Mouse (Mus musculus) liver, embryonic 14.5 days (tissue): ENCODE results near the gene Cox8a. TPM values are rescaled to one million over a fixed set of nuclear protein-coding genes. Genes with fewer than 3 reads are reported as not detected.

Source experiments
- ATAC-seq: fragments of 200-750 bp; cut with Nextera tagmentation; 2 replicates; pipeline ENCODE4 v1.8.0; 2017; ENCODE audit warnings: moderate number of reproducible peaks, mild to moderate bottlenecking, moderate library complexity; ENCODE audit not compliant: insufficient read depth
- DNase-seq, 3 experiments: peaks; one replicate each; pipeline ENCODE4 v3.0.0-alpha.2; 2012 to 2013; ENCODE audit warnings: low read depth in 3 of 3, low spot score in 3 of 3
- H3K27ac ChIP-seq: fragments of 300-500 bp; sonication (generic); 2 replicates; pipeline ENCODE4 v1.5.1; 2014; ENCODE audit warnings: moderate library complexity, mild to moderate bottlenecking, control low read depth, inconsistent platforms
- H3K27me3 ChIP-seq: fragments of 300-500 bp; sonication (generic); 2 replicates; pipeline ENCODE4 v1.6.1; 2014; ENCODE audit warnings: mild to moderate bottlenecking, low read length, moderate library complexity; ENCODE audit not compliant: control insufficient read depth, insufficient read depth
- H3K36me3 ChIP-seq: fragments of 300-500 bp; sonication (generic); replicated peaks from 2 replicates; pipeline ENCODE4 v1.6.1; 2014; ENCODE audit warnings: low read depth; ENCODE audit not compliant: control insufficient read depth, insufficient read depth
- H3K4me1 ChIP-seq, 2 experiments: fragments of 200-500 bp in 1 of 2; fragments of 300-500 bp in 1 of 2; sonication (generic) in 1 of 2; replicated peaks; 2 replicates each; pipeline ENCODE4 v1.6.1; 2012 to 2014; ENCODE audit warnings: antibody characterized with exemption in 1 of 2, inconsistent platforms in 1 of 2, low read length in 1 of 2; ENCODE audit not compliant: control insufficient read depth in 2 of 2, insufficient read depth in 2 of 2
- H3K4me2 ChIP-seq: fragments of 300-500 bp; sonication (generic); 2 replicates; pipeline ENCODE4 v1.6.1; 2014; ENCODE audit warnings: low read depth, mild to moderate bottlenecking, control low read depth, moderate library complexity
- H3K4me3 ChIP-seq, 2 experiments: fragments of 200-500 bp in 1 of 2; fragments of 300-500 bp in 1 of 2; sonication (generic) in 1 of 2; 2 replicates each; pipeline ENCODE4 v1.5.1; 2012 to 2014; ENCODE audit warnings: low read depth in 2 of 2, low read length in 2 of 2, mild to moderate bottlenecking in 2 of 2, control low read depth in 1 of 2, inconsistent platforms in 1 of 2, moderate library complexity in 1 of 2; ENCODE audit not compliant: insufficient read depth in 1 of 2
- H3K9ac ChIP-seq: fragments of 300-500 bp; sonication (generic); replicated peaks from 2 replicates; pipeline ENCODE4 v1.6.1; 2014; ENCODE audit warnings: mild to moderate bottlenecking, control low read depth, moderate library complexity
- H3K9me3 ChIP-seq: fragments of 300-500 bp; sonication (generic); 2 replicates; pipeline ENCODE4 v1.6.1; 2016; ENCODE audit warnings: low read length, mixed read lengths; ENCODE audit not compliant: control insufficient read depth
- CTCF ChIP-seq: IDR thresholded peaks from 2 replicates; pipeline ENCODE4 v1.5.1; 2016; ENCODE audit warnings: antibody characterized with exemption, low read depth, control low read depth
- EP300 ChIP-seq: IDR thresholded peaks from 2 replicates; pipeline ENCODE4 v1.6.1; 2016; ENCODE audit warnings: antibody characterized with exemption, low read depth
- WGBS: fragments of 180-500 bp; shearing (Covaris S2); extraction: QIAGEN DNeasy Blood & Tissue Kit; methylation state at CpG from one replicate; pipeline ENCODE4 v1.1.7; 2014; ENCODE audit not compliant: insufficient replicate concordance; 5-methylcytosine and 5-hydroxymethylcytosine counted together
- polyA plus RNA-seq, 2 experiments: library from polyadenylated mRNA; depleted of rRNA in 1 of 2; stranded (reverse) in 1 of 2; unstranded in 1 of 2; fragments of >200 nt; fragmentation: Nextera tagmentation in 1 of 2; extraction: Ambion mirVana in 1 of 2; gene quantifications; 2 replicates each; pipeline versions ENCODE4 v1.2.1 to v1.2.3; 2012 to 2014

The Cox8a gene
- polyA plus RNA-seq, 2 experiments, result 282 to 803 TPM

- Histone ChIP-seq H3K9ac (no peak overlapping the region), H3K9me3 (no peaks in the 10 kb centered on the region), H3K27me3 (no peaks in the 10 kb centered on the region), H3K4me1 (peaks cover 18 to 22% of the 10 kb centered on the region in 2 experiments), H3K4me3 (no peak overlapping the region), H3K27ac (no peak overlapping the region), H3K4me2 (no peak overlapping the region), H3K36me3 (peaks cover 28% of the 10 kb centered on the region)
- DNase-seq (no peak), ATAC-seq (no peak)
- no peak for TF ChIP-seq EP300
- TF ChIP-seq CTCF, result no peak
- WGBS, result 92% methylated on average over 3 of the region's 3 CpGs
Measured at GRCm38 (mm10) chr19:7213010-7213409, 4.4 kb downstream of the Cox8a start.

DNA sequence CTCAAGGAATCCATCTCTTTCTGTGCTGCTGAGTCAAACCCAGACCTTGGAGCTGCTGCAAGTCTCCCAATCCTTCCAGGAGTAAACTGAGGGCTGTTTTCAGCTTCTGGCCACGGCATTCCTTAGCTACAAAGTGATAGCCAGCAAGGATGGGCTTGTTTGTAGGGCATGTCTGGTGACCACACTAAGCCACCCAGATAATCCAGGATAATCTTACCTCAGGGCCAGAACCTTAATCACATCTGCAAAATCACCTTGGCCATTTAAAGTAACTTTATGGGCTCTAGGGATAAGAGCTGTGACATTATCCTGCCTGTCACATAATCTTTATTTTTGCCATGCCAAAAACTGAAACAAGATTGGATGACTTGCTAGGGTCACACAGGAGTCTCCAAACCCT lies 5.2 kb downstream of the Cox8a start:
- no peak for ATAC-seq

GRCm38 (mm10) chr19:7209907-7210646 lies 7.3 kb downstream of the Cox8a start:
- ATAC-seq (no peak), DNase-seq (no peak)
- Histone ChIP-seq H3K4me2 (no peak overlapping the region), H3K36me3 (peaks cover 21% of the 10 kb centered on the region), H3K4me1 (peaks cover 8 to 15% of the 10 kb centered on the region in 2 experiments), H3K9me3 (no peaks in the 10 kb centered on the region), H3K9ac (no peak overlapping the region), H3K27me3 (no peaks in the 10 kb centered on the region), H3K4me3 (no peak overlapping the region), H3K27ac (no peak overlapping the region)
- 65% methylated on average over 7 of the region's 7 CpGs for WGBS
- no peak for TF ChIP-seq EP300
- no peak for TF ChIP-seq CTCF

More for the DNA sequence above, 5.2 kb downstream of the Cox8a start:
- peaks cover 28% of the 10 kb centered on the region for H3K36me3 ChIP-seq
- H3K9me3 ChIP-seq, result no peaks in the 10 kb centered on the region
- TF ChIP-seq EP300 (no peak), CTCF (no peak)
- H3K4me3 ChIP-seq, result no peak overlapping the region
- WGBS, result 81% methylated on average over 1 of the region's 1 CpGs
- no peak overlapping the region for H3K27ac ChIP-seq
- H3K27me3 ChIP-seq, result no peaks in the 10 kb centered on the region
- no peak overlapping the region for H3K4me2 ChIP-seq
- H3K4me1 ChIP-seq, result peaks cover 15 to 19% of the 10 kb centered on the region in 2 experiments
- H3K9ac ChIP-seq, result no peak overlapping the region
- no peak for DNase-seq

DNA sequence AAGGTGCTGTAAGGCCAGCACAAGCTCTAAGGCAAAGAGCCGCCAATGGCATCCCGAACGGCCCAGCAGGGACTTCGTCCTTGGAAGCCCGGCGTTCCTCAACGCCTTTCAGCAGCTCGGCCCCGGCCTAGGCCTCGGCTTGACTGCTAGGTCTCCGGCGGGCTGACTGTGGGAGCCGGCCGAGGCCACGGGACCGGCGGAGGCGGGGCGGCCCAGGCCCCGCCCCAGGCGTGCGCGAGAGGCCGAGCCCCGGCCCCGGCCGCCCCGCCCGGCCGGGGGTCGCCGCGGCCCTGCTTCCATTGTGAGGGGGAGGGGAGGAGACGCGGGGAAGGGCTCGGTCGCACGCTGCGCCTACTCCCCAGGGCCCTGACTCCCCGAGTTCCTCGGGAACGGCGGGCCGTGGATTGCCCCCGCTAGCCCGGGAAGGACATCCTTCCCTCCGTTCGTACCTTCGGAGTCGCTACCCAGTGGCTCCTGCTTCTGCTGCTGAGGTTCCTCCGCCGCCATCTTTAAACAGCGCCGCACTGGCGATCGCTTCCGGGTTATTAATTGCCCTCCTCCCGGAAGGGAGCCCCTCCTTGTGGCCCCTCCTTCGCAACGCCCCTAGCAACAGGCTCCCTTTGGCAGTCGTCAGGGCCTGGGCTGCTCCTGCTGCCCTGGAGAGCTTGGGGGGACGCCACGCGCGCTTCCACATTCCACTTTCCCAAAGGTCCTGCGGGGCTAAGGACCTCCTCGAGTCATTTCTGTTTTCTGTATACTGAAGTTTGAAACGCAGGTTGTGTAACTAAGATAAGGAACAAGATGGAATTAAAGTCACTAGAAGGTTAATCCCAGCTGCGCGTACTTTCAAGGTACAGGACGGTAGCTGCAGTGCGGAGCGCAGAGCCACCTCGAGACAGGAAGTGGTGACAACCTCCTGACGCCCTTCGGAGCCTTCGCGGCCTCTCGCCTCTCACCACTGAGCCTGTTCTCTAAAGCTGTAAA lies 11.4 kb downstream of the Cox8a start, which contains the start of gene Otub1:
Gene Otub1, minus strand, starts transcription at position 564 of the 984 bp plus-strand sequence.
- H3K4me1 ChIP-seq, result peaks cover 13 to 14% of the 10 kb centered on the region in 2 experiments
- WGBS, result under 1% methylated on average over 69 of the region's 79 CpGs
- peak within 1 kb of the TSS; percentile 88 for H3K9ac ChIP-seq
- peak; percentile 90 to 92 (median 92) for DNase-seq
- H3K4me3 ChIP-seq, result peak within 1 kb of the TSS; percentile 90 to 97
- no peaks in the 10 kb centered on the region for H3K27me3 ChIP-seq
- peak within 1 kb of the TSS; percentile 93 for H3K27ac ChIP-seq
- H3K36me3 ChIP-seq, result peaks cover 20% of the 10 kb centered on the region
- TF ChIP-seq CTCF (0 out of 2 replicates have a peak, but pooled peaks have one; percentile 1), EP300 (no peak)
- H3K4me2 ChIP-seq, result peak within 1 kb of the TSS; percentile 97
- no peaks in the 10 kb centered on the region for H3K9me3 ChIP-seq
- peak; percentile 98 for ATAC-seq

DNA sequence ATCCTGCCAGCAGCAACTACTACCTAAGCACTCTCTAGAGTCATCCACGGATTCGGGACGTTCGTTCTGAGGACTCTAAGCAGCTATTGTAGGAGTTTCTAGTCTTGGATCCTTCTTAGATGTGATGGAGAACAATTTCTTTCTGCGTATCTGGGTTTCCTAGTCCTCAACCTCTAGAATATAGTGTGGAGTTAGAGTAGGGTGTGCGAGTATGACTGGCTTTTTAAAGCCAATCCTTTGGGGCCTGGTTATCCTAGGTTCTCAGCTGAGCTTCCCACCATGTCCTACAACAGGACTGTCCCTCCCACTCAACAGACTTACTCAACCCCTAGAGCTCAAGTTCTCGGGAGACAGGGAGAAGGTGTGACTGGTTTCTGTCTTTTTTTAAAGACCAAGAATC lies 12.1 kb downstream of the Cox8a start:
- WGBS, result 33% methylated on average over 7 of the region's 7 CpGs
- Histone ChIP-seq H3K4me1 (peaks cover 13 to 14% of the 10 kb centered on the region in 2 experiments), H3K36me3 (peaks cover 23% of the 10 kb centered on the region), H3K27ac (peak overlapping the region; percentile 93), H3K4me3 (peak overlapping the region; percentile 90 to 97), H3K4me2 (peak overlapping the region; percentile 97), H3K27me3 (no peaks in the 10 kb centered on the region), H3K9ac (peak overlapping the region; percentile 88), H3K9me3 (no peaks in the 10 kb centered on the region)
- TF ChIP-seq EP300 (no peak), CTCF (no peak)
- no peak for ATAC-seq
- DNase-seq, result no peak
